Mouse (Mus musculus): ENCODE measurements at regions not wholly inside any gene's neighbourhood (a gene's known extent, or its start where the extent isn't known, plus 50 kb on each side); places are given as distances from the start of the nearest gene placed in this dataset.

GRCm38 (mm10) chr11:114402556-114403320 is 265.6 kb upstream of the Rpl38 start:
- Histone ChIP-seq H3K9ac (no peak overlapping the region), H3K27ac (no peak overlapping the region)

GRCm38 (mm10) chr11:114400701-114401100 is 267.6 kb upstream of the Rpl38 start:
- H3K27ac ChIP-seq: no peak overlapping the region
- H3K27me3 ChIP-seq: no peaks in the 10 kb centered on the region
- no peak for ATAC-seq (ENCODE audit: low FRiP score)
- no peak overlapping the region for H3K4me2 ChIP-seq (replicated peaks)
- H3K4me1 ChIP-seq: peaks cover 23% of the 10 kb centered on the region
- H3K4me3 ChIP-seq: no peak overlapping the region
- no peaks in the 10 kb centered on the region for H3K36me3 ChIP-seq
- 76% methylated on average over 5 of the region's 5 CpGs for WGBS
- no peak overlapping the region for H3K9ac ChIP-seq
- no peaks in the 10 kb centered on the region for H3K9me3 ChIP-seq (replicated peaks)

More at GRCm38 (mm10) chr11:114402556-114403320, 265.6 kb upstream of the Rpl38 start:
- Histone ChIP-seq H3K27me3 (no peaks in the 10 kb centered on the region; the same call in 1 of the 2 replicates), H3K4me3 (no peak overlapping the region), H3K4me1 (peaks cover 23% of the 10 kb centered on the region), H3K4me2 (replicated peaks) (no peak overlapping the region), H3K9me3 (replicated peaks) (no peaks in the 10 kb centered on the region), H3K36me3 (no peaks in the 10 kb centered on the region)
- WGBS: 31% methylated on average over 15 of the region's 15 CpGs
- no peak for ATAC-seq (ENCODE audit: low FRiP score)

GRCm38 (mm10) chr11:114392161-114392560 is 276.2 kb upstream of the Rpl38 start:
- Histone ChIP-seq H3K9ac (no peak overlapping the region), H3K4me3 (no peak overlapping the region), H3K9me3 (replicated peaks) (no peaks in the 10 kb centered on the region), H3K27me3 (no peaks in the 10 kb centered on the region), H3K4me2 (replicated peaks) (no peak overlapping the region), H3K36me3 (no peaks in the 10 kb centered on the region), H3K4me1 (no peaks in the 10 kb centered on the region), H3K27ac (no peak overlapping the region)
- 80% methylated on average over 10 of the region's 10 CpGs for WGBS
- no peak for ATAC-seq (ENCODE audit: low FRiP score)

GRCm38 (mm10) chr11:114391553-114391952 is 276.8 kb upstream of the Rpl38 start:
- Histone ChIP-seq H3K9ac (no peak overlapping the region), H3K9me3 (replicated peaks) (no peaks in the 10 kb centered on the region), H3K4me1 (no peaks in the 10 kb centered on the region), H3K27me3 (no peaks in the 10 kb centered on the region), H3K4me3 (no peak overlapping the region), H3K36me3 (no peaks in the 10 kb centered on the region), H3K27ac (no peak overlapping the region), H3K4me2 (replicated peaks) (no peak overlapping the region)
- no peak for ATAC-seq (ENCODE audit: low FRiP score)
- 72% methylated on average over 6 of the region's 6 CpGs for WGBS

GRCm38 (mm10) chr11:114387091-114387490 is 281.2 kb upstream of the Rpl38 start:
- Histone ChIP-seq H3K9me3 (replicated peaks) (no peaks in the 10 kb centered on the region), H3K4me3 (no peak overlapping the region), H3K4me2 (replicated peaks) (no peak overlapping the region), H3K9ac (no peak overlapping the region), H3K4me1 (no peaks in the 10 kb centered on the region), H3K27ac (no peak overlapping the region), H3K36me3 (no peaks in the 10 kb centered on the region), H3K27me3 (no peaks in the 10 kb centered on the region)
- WGBS: 96% methylated on average over 2 of the region's 2 CpGs
- no peak for ATAC-seq (ENCODE audit: low FRiP score)

- 69% methylated on average over 8 of the region's 8 CpGs for WGBS
- no peaks in the 10 kb centered on the region for H3K36me3 ChIP-seq
- H3K4me2 ChIP-seq (replicated peaks): no peak overlapping the region
- no peak overlapping the region for H3K9ac ChIP-seq
- peaks cover 23% of the 10 kb centered on the region for H3K4me1 ChIP-seq
- no peaks in the 10 kb centered on the region for H3K9me3 ChIP-seq (replicated peaks)
- no peak overlapping the region for H3K27ac ChIP-seq
- ATAC-seq (ENCODE audit: low FRiP score): no peak
- H3K27me3 ChIP-seq: no peaks in the 10 kb centered on the region
- H3K4me3 ChIP-seq: no peak overlapping the region
These were observed 288.9 kb upstream of the Rpl38 start for GRCm38 (mm10) chr11:114379411-114379824.

- Histone ChIP-seq H3K4me1 (peaks cover 23% of the 10 kb centered on the region), H3K27ac (no peak overlapping the region), H3K4me2 (replicated peaks) (no peak overlapping the region), H3K27me3 (no peaks in the 10 kb centered on the region), H3K4me3 (no peak overlapping the region), H3K9me3 (replicated peaks) (no peaks in the 10 kb centered on the region), H3K9ac (no peak overlapping the region), H3K36me3 (no peaks in the 10 kb centered on the region)
- 46% methylated on average over 14 of the region's 14 CpGs for WGBS
- ATAC-seq (ENCODE audit: low FRiP score): no peak
These were observed 292.4 kb upstream of the Rpl38 start for GRCm38 (mm10) chr11:114375921-114376320.

GRCm38 (mm10) chr11:114370708-114371107 is 297.6 kb upstream of the Rpl38 start:
- Histone ChIP-seq H3K27me3 (no peaks in the 10 kb centered on the region), H3K4me3 (no peak overlapping the region), H3K4me1 (peaks cover 13% of the 10 kb centered on the region), H3K4me2 (replicated peaks) (no peak overlapping the region), H3K9ac (no peak overlapping the region), H3K27ac (no peak overlapping the region), H3K36me3 (no peaks in the 10 kb centered on the region), H3K9me3 (replicated peaks) (no peaks in the 10 kb centered on the region)
- ATAC-seq (ENCODE audit: low FRiP score): no peak
- 46% methylated on average over 10 of the region's 10 CpGs for WGBS

- ATAC-seq (ENCODE audit: low FRiP score): no peak
- no peak overlapping the region for H3K27ac ChIP-seq
- no peak overlapping the region for H3K4me3 ChIP-seq
- 77% methylated on average over 8 of the region's 8 CpGs for WGBS
- H3K4me2 ChIP-seq (replicated peaks): no peak overlapping the region
- H3K4me1 ChIP-seq: peaks cover 4% of the 10 kb centered on the region; the same call in 1 of the 2 replicates
- H3K36me3 ChIP-seq: no peaks in the 10 kb centered on the region
- no peak overlapping the region for H3K9ac ChIP-seq
- no peaks in the 10 kb centered on the region for H3K27me3 ChIP-seq
- no peaks in the 10 kb centered on the region for H3K9me3 ChIP-seq (replicated peaks)
These were observed 300.5 kb upstream of the Rpl38 start for GRCm38 (mm10) chr11:114367779-114368178.

GRCm38 (mm10) chr11:114360946-114361345 is 294.1 kb upstream of the Sdk2 start:
- WGBS: 74% methylated on average over 8 of the region's 8 CpGs
- Histone ChIP-seq H3K4me2 (replicated peaks) (no peak overlapping the region), H3K4me1 (no peaks in the 10 kb centered on the region), H3K36me3 (no peaks in the 10 kb centered on the region), H3K27ac (no peak overlapping the region), H3K9me3 (replicated peaks) (no peaks in the 10 kb centered on the region), H3K4me3 (no peak overlapping the region), H3K27me3 (no peaks in the 10 kb centered on the region), H3K9ac (no peak overlapping the region)
- no peak for ATAC-seq (ENCODE audit: low FRiP score)

- Histone ChIP-seq H3K9ac (no peak overlapping the region), H3K9me3 (replicated peaks) (no peaks in the 10 kb centered on the region), H3K4me2 (replicated peaks) (no peak overlapping the region), H3K27me3 (no peaks in the 10 kb centered on the region), H3K4me1 (no peaks in the 10 kb centered on the region), H3K36me3 (no peaks in the 10 kb centered on the region), H3K4me3 (no peak overlapping the region), H3K27ac (no peak overlapping the region)
- ATAC-seq (ENCODE audit: low FRiP score): no peak
- WGBS: 89% methylated on average over 10 of the region's 10 CpGs
These were observed 293.5 kb upstream of the Sdk2 start for GRCm38 (mm10) chr11:114360321-114360720.

GRCm38 (mm10) chr11:114352146-114352795 is 285.4 kb upstream of the Sdk2 start:
- no peak for ATAC-seq (ENCODE audit: low FRiP score)
- no peak overlapping the region for H3K4me2 ChIP-seq (replicated peaks)
- H3K27me3 ChIP-seq: no peaks in the 10 kb centered on the region

More at GRCm38 (mm10) chr11:114352146-114352795, 285.4 kb upstream of the Sdk2 start:
- Histone ChIP-seq H3K4me3 (no peak overlapping the region), H3K36me3 (no peaks in the 10 kb centered on the region), H3K27ac (no peak overlapping the region), H3K9me3 (replicated peaks) (no peaks in the 10 kb centered on the region), H3K4me1 (no peaks in the 10 kb centered on the region), H3K9ac (no peak overlapping the region)
- 68% methylated on average over 4 of the region's 4 CpGs for WGBS
